Mouse (Mus musculus) kidney, adult 9 months (tissue): ENCODE measurements around the gene Rragd.

Source experiments
- DNase-seq: peaks from one replicate; pipeline ENCODE4 v3.0.0; 2022

The Rragd gene

GRCm38 (mm10) chr4:33052650-33053049 is 69.8 kb downstream of the Rragd start:
- no peak for DNase-seq

GRCm38 (mm10) chr4:33054426-33054825 is 71.6 kb downstream of the Rragd start:
- no peak for DNase-seq

GRCm38 (mm10) chr4:33056317-33056716 is 73.5 kb downstream of the Rragd start:
- no peak for DNase-seq

- no peak for DNase-seq
These were observed 75.3 kb downstream of the Rragd start for GRCm38 (mm10) chr4:33057890-33058687.

- DNase-seq: no peak
These were observed 78.3 kb downstream of the Rragd start for GRCm38 (mm10) chr4:33061158-33061557.

- DNase-seq: no peak
These were observed 80.1 kb downstream of the Rragd start, which contains the start of gene Gabrr2 for GRCm38 (mm10) chr4:33062981-33063380. Gene Gabrr2, plus strand, starts transcription at chr4:33062999.

- DNase-seq: no peak
These were observed 82.1 kb downstream of the Rragd start for GRCm38 (mm10) chr4:33064986-33065385.

- no peak for DNase-seq
These were observed 83.6 kb downstream of the Rragd start for GRCm38 (mm10) chr4:33066223-33066960.

- no peak for DNase-seq
These were observed 84.5 kb downstream of the Rragd start for GRCm38 (mm10) chr4:33067331-33067730.

- no peak for DNase-seq
These were observed 85.0 kb downstream of the Rragd start for GRCm38 (mm10) chr4:33067826-33068225.

GRCm38 (mm10) chr4:33068894-33069293 is 86.1 kb downstream of the Rragd start:
- no peak for DNase-seq

- DNase-seq: no peak
These were observed 87.5 kb downstream of the Rragd start for GRCm38 (mm10) chr4:33070326-33070725.

GRCm38 (mm10) chr4:33071337-33071736 is 88.5 kb downstream of the Rragd start:
- DNase-seq: no peak
